Mouse (Mus musculus) skeletal muscle tissue, adult 2 months (tissue): ENCODE results near the gene Mbl1.

Experiments used
- DNase-seq: peaks from one replicate; pipeline ENCODE4 v3.0.0-alpha.2; 2012; ENCODE audit warnings: low read depth, low spot score

The Mbl1 gene

DNA sequence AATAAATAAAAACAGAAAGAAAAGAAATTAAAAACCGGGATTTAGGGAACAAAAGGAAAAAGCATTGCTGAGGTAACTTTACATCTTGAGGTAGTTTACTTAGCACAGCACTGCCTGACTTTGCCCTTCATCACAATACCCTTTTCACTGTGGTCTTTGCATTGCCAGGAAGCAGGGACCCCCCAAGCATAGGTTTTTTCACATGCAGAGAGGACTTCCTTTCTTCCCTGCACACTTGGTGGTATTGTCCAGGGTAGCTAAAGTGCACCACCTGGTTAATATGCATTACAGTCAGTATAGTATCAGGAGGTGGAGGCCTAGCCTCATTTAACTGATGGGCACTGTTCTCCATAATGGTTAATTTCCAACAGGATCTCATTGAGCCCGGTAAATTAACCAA, 38.2 kb downstream of the Mbl1 start:
- no peak for DNase-seq

DNA sequence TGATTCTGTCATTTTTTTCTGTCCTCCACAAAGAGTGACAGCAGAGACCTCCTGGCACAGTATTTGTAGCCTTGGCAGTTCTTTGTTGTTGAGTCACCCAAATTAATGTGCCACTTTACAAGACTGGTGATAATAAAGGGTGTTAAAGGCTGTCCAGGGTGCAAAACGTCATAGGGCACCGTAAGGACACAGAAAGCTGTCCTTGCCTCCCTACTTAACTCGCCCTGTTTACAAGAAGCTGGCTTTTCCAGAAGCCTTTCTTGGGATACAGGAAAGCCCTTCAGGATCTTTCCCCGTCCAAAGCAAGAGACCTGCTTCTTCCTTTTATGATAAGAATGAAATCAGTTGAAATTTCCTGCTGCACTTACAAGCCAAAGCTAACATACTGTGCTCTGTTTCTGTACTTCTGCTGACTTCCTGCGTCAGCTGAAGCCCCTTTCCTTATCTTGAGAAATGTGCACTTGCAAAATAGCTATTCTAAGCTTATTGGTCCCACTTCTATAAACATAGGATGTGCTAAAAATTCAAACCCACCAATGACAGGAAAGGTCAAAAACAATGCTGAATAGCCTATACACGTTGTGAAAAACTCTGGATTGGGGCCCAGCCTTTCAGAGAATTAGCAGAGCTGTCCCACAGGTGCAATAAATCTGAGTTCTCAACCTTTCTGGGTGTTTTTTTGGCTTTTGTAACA, 46.9 kb downstream of the Mbl1 start:
- no peak for DNase-seq
